Mouse (Mus musculus): ENCODE data around the gene Cox4i2.

GRCm38 (mm10) chr2:152782656-152783055, 28.7 kb downstream of the Cox4i2 start:
- TF ChIP-seq POLR2A (IDR thresholded peaks at IDR 0.05; ENCODE audit: insufficient read depth, low read length) = no peak
- TF ChIP-seq CTCF (IDR thresholded peaks at IDR 0.05; ENCODE audit: low read depth, low read length) = no peak
- no peak for TF ChIP-seq EP300 (IDR thresholded peaks at IDR 0.05; ENCODE audit: insufficient read depth, low read depth, low read length)
